Mouse (Mus musculus) forebrain, embryonic 11.5 days (tissue): ENCODE measurements at regions not wholly inside any gene's neighbourhood (a gene's known extent, or its start where the extent isn't known, plus 50 kb on each side); places are given as distances from the start of the nearest gene placed in this dataset.

ENCODE experiments used
- ATAC-seq: fragments of 200-750 bp; cut with Nextera tagmentation; replicated peaks from 2 replicates; pipeline ENCODE4 v1.8.0; 2017; ENCODE audit warnings: moderate TSS enrichment; ENCODE audit not compliant: low FRiP score
- DNase-seq: peaks from one replicate; pipeline ENCODE4 v3.0.0-alpha.2; 2017; ENCODE audit warnings: low spot score
- H3K27ac ChIP-seq: fragments of 300-500 bp; sonication (generic); 2 replicates; pipeline ENCODE4 v1.5.1; 2014; ENCODE audit warnings: low read depth, low read length
- H3K27me3 ChIP-seq: fragments of 300-500 bp; sonication (generic); 2 replicates; pipeline ENCODE4 v1.6.1; 2014; ENCODE audit warnings: mild to moderate bottlenecking, low read length, mixed read lengths; ENCODE audit not compliant: control insufficient read depth, insufficient read depth
- H3K36me3 ChIP-seq: fragments of 300-500 bp; sonication (generic); 2 replicates; pipeline ENCODE4 v1.6.1; 2014; ENCODE audit warnings: mild to moderate bottlenecking, low read length, moderate library complexity, mixed read lengths; ENCODE audit not compliant: control insufficient read depth, insufficient read depth
- H3K4me1 ChIP-seq: fragments of 300-500 bp; sonication (generic); replicated peaks from 2 replicates; pipeline ENCODE4 v1.6.1; 2014; ENCODE audit warnings: low read length, mixed read lengths; ENCODE audit not compliant: control insufficient read depth, insufficient read depth
- H3K4me2 ChIP-seq: fragments of 300-500 bp; sonication (generic); 2 replicates; pipeline ENCODE4 v1.6.1; 2014; ENCODE audit warnings: low read depth, mild to moderate bottlenecking, low read length, moderate library complexity, mixed read lengths; ENCODE audit not compliant: severe bottlenecking
- H3K4me3 ChIP-seq: fragments of 300-500 bp; sonication (generic); 2 replicates; pipeline ENCODE4 v1.5.1; 2014; ENCODE audit warnings: low read depth, low read length
- H3K9ac ChIP-seq: fragments of 300-500 bp; sonication (generic); 2 replicates; pipeline ENCODE4 v1.6.1; 2014; ENCODE audit warnings: low read length
- H3K9me3 ChIP-seq: fragments of 300-500 bp; sonication (generic); 2 replicates; pipeline ENCODE4 v1.6.1; 2016; ENCODE audit warnings: low read length, mixed read lengths; ENCODE audit not compliant: control insufficient read depth
- WGBS: fragments of 180-500 bp; shearing (Covaris S2); extraction: QIAGEN DNeasy Blood & Tissue Kit; methylation state at CpG from one replicate; pipeline ENCODE4 v1.1.7; 2014; 5-methylcytosine and 5-hydroxymethylcytosine counted together

- Histone ChIP-seq H3K4me3 (no peak overlapping the region), H3K27me3 (no peaks in the 10 kb centered on the region), H3K9ac (no peak overlapping the region), H3K36me3 (no peaks in the 10 kb centered on the region), H3K27ac (no peak overlapping the region), H3K4me1 (no peaks in the 10 kb centered on the region), H3K4me2 (no peak overlapping the region), H3K9me3 (no peaks in the 10 kb centered on the region)
- 72% methylated on average over 2 of the region's 2 CpGs for WGBS
- DNase-seq = no peak
- no peak for ATAC-seq
Measured at GRCm38 (mm10) chr3:18868758-18869157, 759.7 kb downstream of the 1700064H15Rik start.

- Histone ChIP-seq H3K36me3 (no peaks in the 10 kb centered on the region), H3K4me3 (no peak overlapping the region), H3K9me3 (no peaks in the 10 kb centered on the region), H3K4me1 (no peaks in the 10 kb centered on the region), H3K4me2 (no peak overlapping the region), H3K9ac (no peak overlapping the region), H3K27me3 (no peaks in the 10 kb centered on the region), H3K27ac (no peak overlapping the region)
- WGBS = 96% methylated on average over 1 of the region's 1 CpGs
- ATAC-seq = no peak
- DNase-seq = no peak
Measured at GRCm38 (mm10) chr3:18877060-18877459, 751.4 kb downstream of the 1700064H15Rik start.

- no peaks in the 10 kb centered on the region for H3K9me3 ChIP-seq
- no peak for ATAC-seq
- 89% methylated on average over 3 of the region's 3 CpGs for WGBS
Measured at GRCm38 (mm10) chr3:18877572-18877971, 750.9 kb downstream of the 1700064H15Rik start.

GRCm38 (mm10) chr3:18881186-18881585 is 747.3 kb downstream of the 1700064H15Rik start:
- no peaks in the 10 kb centered on the region for H3K4me1 ChIP-seq
- no peak overlapping the region for H3K27ac ChIP-seq
- no peak overlapping the region for H3K9ac ChIP-seq
- DNase-seq (no peak), ATAC-seq (no peak)
- H3K9me3 ChIP-seq = no peaks in the 10 kb centered on the region
- H3K36me3 ChIP-seq = no peaks in the 10 kb centered on the region
- no peaks in the 10 kb centered on the region for H3K27me3 ChIP-seq
- no peak overlapping the region for H3K4me2 ChIP-seq
- no peak overlapping the region for H3K4me3 ChIP-seq
- 85% methylated on average over 2 of the region's 2 CpGs for WGBS

More at GRCm38 (mm10) chr3:18877572-18877971, 750.9 kb downstream of the 1700064H15Rik start:
- no peak for DNase-seq
- Histone ChIP-seq H3K4me1 (no peaks in the 10 kb centered on the region), H3K4me3 (no peak overlapping the region), H3K9ac (no peak overlapping the region), H3K27ac (no peak overlapping the region), H3K36me3 (no peaks in the 10 kb centered on the region), H3K4me2 (no peak overlapping the region), H3K27me3 (no peaks in the 10 kb centered on the region)

- Histone ChIP-seq H3K4me2 (no peak overlapping the region), H3K36me3 (no peaks in the 10 kb centered on the region), H3K9me3 (no peaks in the 10 kb centered on the region), H3K27me3 (no peaks in the 10 kb centered on the region), H3K9ac (no peak overlapping the region), H3K27ac (no peak overlapping the region), H3K4me3 (no peak overlapping the region), H3K4me1 (no peaks in the 10 kb centered on the region)
- 92% methylated on average over 2 of the region's 2 CpGs for WGBS
- ATAC-seq (no peak), DNase-seq (no peak)
Measured at GRCm38 (mm10) chr3:18892813-18893212, 735.7 kb downstream of the 1700064H15Rik start.

- Histone ChIP-seq H3K4me3 (no peak overlapping the region), H3K27ac (no peak overlapping the region), H3K27me3 (no peaks in the 10 kb centered on the region), H3K4me1 (no peaks in the 10 kb centered on the region), H3K4me2 (no peak overlapping the region), H3K9me3 (no peaks in the 10 kb centered on the region), H3K36me3 (no peaks in the 10 kb centered on the region), H3K9ac (no peak overlapping the region)
- no peak for ATAC-seq
- WGBS = 76% methylated on average over 3 of the region's 3 CpGs
- no peak for DNase-seq
Measured at GRCm38 (mm10) chr3:18905769-18906168, 722.7 kb downstream of the 1700064H15Rik start.

GRCm38 (mm10) chr3:18906210-18906609 is 722.3 kb downstream of the 1700064H15Rik start:
- no peak overlapping the region for H3K4me2 ChIP-seq
- no peak overlapping the region for H3K4me3 ChIP-seq
- no peak overlapping the region for H3K9ac ChIP-seq
- 82% methylated on average over 5 of the region's 5 CpGs for WGBS
- H3K27ac ChIP-seq = no peak overlapping the region
- no peaks in the 10 kb centered on the region for H3K27me3 ChIP-seq
- ATAC-seq (no peak), DNase-seq (no peak)
- no peaks in the 10 kb centered on the region for H3K36me3 ChIP-seq
- H3K9me3 ChIP-seq = no peaks in the 10 kb centered on the region
- H3K4me1 ChIP-seq = no peaks in the 10 kb centered on the region

GRCm38 (mm10) chr3:18908737-18909136 is 719.7 kb downstream of the 1700064H15Rik start:
- no peak overlapping the region for H3K4me3 ChIP-seq
- no peaks in the 10 kb centered on the region for H3K27me3 ChIP-seq
- no peaks in the 10 kb centered on the region for H3K36me3 ChIP-seq
- H3K9me3 ChIP-seq = no peaks in the 10 kb centered on the region
- ATAC-seq (no peak), DNase-seq (no peak)
- WGBS = 86% methylated on average over 1 of the region's 1 CpGs
- no peaks in the 10 kb centered on the region for H3K4me1 ChIP-seq
- no peak overlapping the region for H3K4me2 ChIP-seq
- H3K27ac ChIP-seq = no peak overlapping the region
- H3K9ac ChIP-seq = no peak overlapping the region

GRCm38 (mm10) chr3:18928401-18929104 is 699.9 kb downstream of the 1700064H15Rik start:
- DNase-seq = no peak
- H3K9ac ChIP-seq = no peak overlapping the region
- no peak for ATAC-seq

More at GRCm38 (mm10) chr3:18928401-18929104, 699.9 kb downstream of the 1700064H15Rik start:
- Histone ChIP-seq H3K4me3 (no peak overlapping the region), H3K36me3 (no peaks in the 10 kb centered on the region), H3K27ac (no peak overlapping the region), H3K4me2 (no peak overlapping the region), H3K9me3 (no peaks in the 10 kb centered on the region), H3K4me1 (no peaks in the 10 kb centered on the region), H3K27me3 (no peaks in the 10 kb centered on the region)
- 78% methylated on average over 3 of the region's 3 CpGs for WGBS
